Mouse (Mus musculus) gastrocnemius, postnatal 25 days (tissue): Measurements from ENCODE around the gene Nek9. TPM values are rescaled to one million over a fixed set of nuclear protein-coding genes. Genes with fewer than 3 reads are reported as not detected.

Experiments used
- DNase-seq: peaks from one replicate; pipeline ENCODE4 v3.0.0; 2022
- total RNA-seq, 2 experiments: library from RNA; stranded (reverse); gene quantifications; 1 replicate in 1 of 2; 2 replicates in 1 of 2; pipeline ENCODE4 v1.2.3; 2021

The Nek9 gene
- total RNA-seq, 2 experiments from 2014 or later: 76.8 to 83.5 TPM

GRCm38 (mm10) chr12:85347196-85347595 is 8.0 kb upstream of the Nek9 start:
- DNase-seq: no peak

DNA sequence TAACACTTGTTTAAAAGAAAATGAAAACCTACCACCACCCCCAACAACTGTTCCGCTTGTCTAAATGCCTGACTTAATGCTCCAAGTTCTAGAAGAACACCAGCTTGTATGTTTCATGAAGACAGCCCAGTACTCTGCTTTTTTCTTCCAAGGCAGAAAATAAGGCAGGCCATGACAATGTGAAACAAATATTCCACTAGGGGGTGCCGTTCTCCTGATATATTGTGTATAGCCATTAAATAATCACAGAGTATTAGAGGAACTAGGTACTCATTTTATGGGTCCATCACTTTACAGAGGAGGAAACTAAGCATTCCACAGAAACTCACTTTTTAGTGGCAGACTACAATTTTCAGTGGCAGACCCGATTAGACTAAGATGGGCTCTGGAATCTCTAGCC is 7.2 kb upstream of the Nek9 start:
- DNase-seq: no peak

DNA sequence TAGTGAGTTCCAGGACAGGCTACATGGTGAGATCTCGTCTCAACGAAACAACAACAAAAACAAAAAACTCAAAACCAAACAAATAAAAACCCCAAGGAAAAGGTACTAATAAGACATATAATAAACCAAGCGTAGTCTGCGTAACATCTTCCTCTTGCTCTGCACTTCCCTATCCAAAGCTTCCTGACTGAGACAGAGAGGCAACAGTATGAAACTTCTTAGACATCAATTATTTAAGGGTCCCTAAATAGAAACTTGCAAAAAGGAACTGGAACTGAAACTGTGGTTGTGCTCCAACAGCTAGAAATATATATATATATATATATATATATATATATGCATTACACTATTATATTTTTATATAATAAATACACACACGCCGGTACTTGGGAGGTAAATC is 6.4 kb upstream of the Nek9 start:
- no peak for DNase-seq

- no peak for DNase-seq
Observed at GRCm38 (mm10) chr12:85344252-85344651, 5.1 kb upstream of the Nek9 start.

- DNase-seq: no peak
Observed at GRCm38 (mm10) chr12:85342310-85342709, 3.1 kb upstream of the Nek9 start.

DNA sequence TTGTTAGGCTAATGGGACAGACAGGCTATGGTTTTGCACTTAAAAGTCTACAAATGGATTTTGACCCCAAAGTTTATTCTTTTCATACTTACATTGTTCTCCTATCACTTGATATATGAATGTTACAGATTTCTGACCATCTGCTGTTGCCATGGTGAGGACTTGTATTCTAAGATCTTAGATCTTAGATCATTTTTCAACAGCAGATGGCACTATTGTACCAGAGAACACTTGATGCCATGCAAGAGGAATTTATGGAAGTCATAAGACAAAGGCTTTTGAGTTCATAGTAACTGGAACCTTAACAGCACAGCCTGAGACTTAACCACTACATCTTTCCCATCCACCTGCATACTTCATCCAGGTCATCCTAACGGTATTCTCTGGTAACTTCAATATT is 2.0 kb upstream of the Nek9 start:
- no peak for DNase-seq

DNA sequence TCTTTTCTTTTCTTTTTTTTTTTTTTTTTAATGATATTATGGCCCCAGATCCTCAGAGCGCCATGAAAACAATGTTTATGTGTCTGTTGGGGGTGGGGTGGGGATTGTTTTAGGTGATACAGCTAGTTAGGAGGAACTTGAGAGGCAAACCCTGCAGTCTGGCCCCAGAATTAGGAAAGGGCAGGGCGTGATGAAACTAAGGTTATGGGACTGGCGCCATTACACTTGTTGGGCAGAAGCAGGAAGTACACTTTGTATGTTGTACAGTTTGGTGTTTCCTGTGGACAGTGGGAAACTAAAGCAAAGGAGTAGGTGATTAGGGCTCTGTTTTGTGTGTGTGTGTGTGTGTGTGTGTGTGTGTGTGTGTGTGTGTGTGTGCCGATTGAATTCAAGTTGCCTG is 785 bp upstream of the Nek9 start:
- no peak for DNase-seq

DNA sequence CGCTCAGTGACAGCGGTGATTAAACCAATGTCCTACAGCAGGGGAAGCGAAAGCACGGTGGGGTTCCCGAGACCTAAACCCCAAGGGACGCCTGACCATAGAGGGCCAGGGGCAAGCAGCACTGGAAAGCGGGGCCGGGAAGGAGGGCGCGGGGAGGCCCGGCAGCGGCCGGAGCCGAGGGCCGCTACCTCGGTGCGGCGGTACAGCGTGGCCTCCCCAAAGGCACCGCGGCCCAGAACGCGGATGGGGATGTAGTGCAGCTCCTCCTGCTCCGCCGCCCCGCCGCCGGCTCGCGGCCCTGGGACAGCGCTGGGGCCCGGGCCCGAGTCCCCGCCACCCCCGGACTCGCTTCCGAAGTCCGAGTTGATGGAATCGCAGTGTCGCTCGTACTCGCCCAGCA is 347 bp downstream of the Nek9 start:
- DNase-seq: no peak

DNA sequence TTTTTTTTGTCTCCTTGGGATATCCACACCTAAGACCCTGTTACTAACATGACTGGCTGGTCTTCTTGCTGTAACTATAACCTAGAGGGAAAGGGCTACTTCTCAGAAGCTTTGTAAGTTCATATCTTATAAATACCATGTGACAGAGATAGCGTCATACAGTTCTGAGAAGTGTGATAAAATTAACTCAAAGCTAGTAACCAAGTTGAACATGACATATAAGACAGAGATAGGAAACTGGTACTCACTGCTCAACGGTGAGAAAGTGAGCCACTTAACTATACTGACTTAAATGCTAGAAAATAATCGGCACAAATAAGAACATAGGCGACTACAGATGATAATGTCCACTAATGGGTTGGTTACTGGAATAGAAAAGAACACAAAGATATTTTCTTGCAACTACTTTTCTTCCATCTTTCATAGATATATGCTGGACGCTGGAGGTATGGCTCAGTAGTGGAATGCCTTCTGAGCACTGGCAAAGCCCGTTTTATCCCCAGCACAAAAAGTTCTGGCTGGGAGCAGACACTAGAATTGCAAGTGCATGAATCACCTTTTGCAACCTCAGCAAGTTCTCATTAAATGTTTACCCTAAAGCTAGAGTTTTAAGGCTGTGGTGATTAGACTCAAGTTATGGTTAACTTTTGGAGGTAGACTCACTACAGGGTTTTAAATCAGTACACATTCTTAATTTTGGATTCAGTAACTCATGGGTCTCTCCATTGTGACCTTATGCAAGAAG is 1.4 kb downstream of the Nek9 start:
- no peak for DNase-seq

GRCm38 (mm10) chr12:85330153-85330552 is 9.0 kb downstream of the Nek9 start:
- DNase-seq: no peak

GRCm38 (mm10) chr12:85308651-85309050 is 30.5 kb downstream of the Nek9 start:
- DNase-seq: no peak

DNA sequence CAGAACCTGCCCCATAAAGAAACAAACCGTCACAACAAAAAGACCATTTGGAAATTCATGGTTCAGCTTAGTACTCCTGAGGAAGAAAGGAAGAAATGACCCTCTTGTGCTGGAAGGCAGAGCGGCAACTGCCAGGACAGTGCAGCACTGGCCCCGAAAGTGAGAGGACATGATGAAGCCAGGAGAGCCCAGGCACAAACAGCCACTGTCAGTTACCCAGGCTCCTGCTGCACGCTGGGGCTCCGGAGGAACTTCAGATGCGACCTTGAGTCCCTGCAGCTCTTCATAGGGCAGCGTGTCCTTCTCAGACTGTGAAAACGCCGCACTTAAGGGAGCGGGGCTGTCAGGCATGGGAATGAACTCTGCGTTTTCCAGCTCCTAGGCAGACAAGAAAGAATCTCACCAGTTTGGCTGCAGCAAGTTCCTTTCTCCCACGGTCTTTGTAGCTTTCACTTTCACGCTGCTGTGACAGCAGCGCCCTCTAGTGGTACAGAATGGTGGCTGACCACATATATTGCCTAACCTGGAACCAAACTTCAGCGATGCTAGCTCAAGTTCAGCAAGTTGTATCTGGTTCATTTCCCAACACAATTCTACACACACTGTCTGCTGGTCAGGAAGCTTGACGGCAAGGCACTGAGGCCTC is 33.8 kb downstream of the Nek9 start:
- peak; percentile 65 for DNase-seq

- DNase-seq: no peak
Observed at GRCm38 (mm10) chr12:85304725-85305124, 34.4 kb downstream of the Nek9 start.

- DNase-seq: no peak
Observed at GRCm38 (mm10) chr12:85303256-85303655, 35.9 kb downstream of the Nek9 start.

- DNase-seq: no peak
Observed at GRCm38 (mm10) chr12:85298835-85299180, 40.4 kb downstream of the Nek9 start.

GRCm38 (mm10) chr12:85298127-85298834 is 40.9 kb downstream of the Nek9 start:
- no peak for DNase-seq

DNA sequence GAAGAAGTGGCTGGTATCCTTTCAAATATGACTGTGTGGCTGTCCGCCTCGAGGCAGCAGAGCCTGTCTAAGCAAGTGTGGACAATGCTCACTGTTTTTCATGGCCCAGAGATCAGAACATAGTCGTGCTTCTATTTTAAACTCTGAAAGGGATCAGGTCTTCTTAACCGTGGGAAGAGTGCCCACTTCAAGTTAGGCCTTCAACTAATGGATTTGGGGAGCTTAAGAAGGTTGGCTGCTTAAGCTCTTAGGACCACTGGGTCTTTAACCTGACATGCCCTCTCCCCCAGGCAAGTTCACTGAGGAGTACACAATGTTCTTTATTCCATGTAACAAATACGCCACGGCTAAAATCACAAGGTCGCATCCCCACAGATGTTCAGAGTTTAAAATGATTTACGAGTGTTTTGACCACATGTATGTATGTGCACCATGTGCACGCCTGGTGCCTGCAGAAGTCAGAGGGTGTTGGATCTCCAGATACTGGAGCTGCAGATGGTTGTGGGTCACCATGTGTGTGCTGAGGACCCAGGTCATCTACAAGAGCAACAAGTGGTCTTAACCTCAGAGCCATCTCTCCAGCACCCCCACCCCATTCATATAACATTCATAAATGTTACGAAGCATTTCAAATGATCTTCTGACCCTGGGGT is 41.7 kb downstream of the Nek9 start:
- DNase-seq: no peak

DNA sequence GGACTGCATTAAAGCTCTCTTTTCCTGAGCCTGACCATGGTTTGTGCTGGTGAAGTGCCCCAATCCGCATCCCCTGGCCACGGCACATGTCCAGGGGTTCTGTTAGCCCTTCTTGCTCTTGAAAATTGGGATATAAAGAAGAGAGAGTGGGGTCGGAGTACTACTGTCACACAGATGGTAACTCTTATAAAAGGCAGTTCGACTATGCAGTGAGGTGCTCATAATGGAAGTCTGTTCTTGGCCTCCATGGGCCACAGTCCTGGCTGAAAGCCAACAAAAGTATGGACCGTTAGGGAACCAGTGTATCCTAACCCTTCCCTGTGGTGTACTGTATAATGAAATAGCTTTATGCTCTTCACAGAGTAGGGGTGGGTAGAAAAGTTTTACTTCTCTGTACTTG is 42.2 kb downstream of the Nek9 start:
- DNase-seq: no peak

- DNase-seq: no peak
Observed at GRCm38 (mm10) chr12:85295506-85295905, 43.7 kb downstream of the Nek9 start.

DNA sequence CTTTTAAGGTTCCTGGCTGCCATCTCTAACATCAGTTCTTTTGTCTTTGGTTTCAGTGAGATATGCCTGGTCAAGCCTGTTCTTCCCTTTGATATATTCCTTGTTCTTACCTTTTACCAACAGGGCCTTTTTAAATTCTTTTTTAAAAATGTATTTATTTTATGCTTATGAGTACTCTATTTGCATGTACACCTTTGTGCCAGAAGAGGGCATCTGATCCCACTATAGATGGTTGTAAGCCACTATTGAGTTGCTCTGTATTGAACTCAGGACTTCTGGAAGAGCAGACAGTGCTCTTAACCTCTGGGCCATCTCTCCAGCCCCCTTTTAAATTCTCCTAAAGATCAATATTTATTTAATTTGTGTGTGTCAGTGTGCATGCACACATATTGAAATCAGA is 46.3 kb downstream of the Nek9 start:
- no peak for DNase-seq

GRCm38 (mm10) chr12:85292288-85292687 is 46.9 kb downstream of the Nek9 start:
- no peak for DNase-seq

GRCm38 (mm10) chr12:85291541-85291940 is 47.6 kb downstream of the Nek9 start:
- DNase-seq: no peak

DNA sequence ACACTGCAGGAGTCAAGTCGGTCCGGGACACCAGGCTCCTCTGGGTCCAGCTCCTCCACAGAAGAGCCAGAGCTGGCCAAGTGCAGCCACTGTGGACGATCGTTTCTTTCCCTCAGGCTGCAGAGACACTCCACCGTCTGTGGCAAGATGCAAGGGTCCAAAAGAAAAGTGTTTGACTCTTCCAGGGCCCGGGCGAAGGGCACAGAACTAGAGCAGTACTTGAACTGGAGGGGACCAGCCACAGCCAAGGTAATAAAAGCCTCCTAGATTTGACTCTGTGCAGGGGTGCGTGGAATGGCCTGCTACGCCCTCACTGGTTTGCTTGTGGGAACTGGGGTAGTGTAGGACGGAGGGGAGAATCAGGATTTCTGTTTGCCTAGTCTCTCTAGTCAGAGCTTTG is 48.5 kb downstream of the Nek9 start:
- DNase-seq: no peak
